Mouse (Mus musculus) embryonic stem cell, embryonic (primary cell): ENCODE data around the gene Nek3.

ENCODE experiments used
- CTCF ChIA-PET, 4 experiments: fragments of 300-600 bp in 2 of 4; fragments of 350-600 bp in 2 of 4; sonication (Branson Sonifier 250); formaldehyde crosslinking; loops; one replicate each; lab custom pipeline; 2022; ENCODE audit warnings: inconsistent platforms in 2 of 4; lab: Charles Lee
- POLR2A ChIA-PET, 4 experiments: fragments of 300-600 bp in 2 of 4; fragments of 350-600 bp in 2 of 4; sonication (Branson Sonifier 250); formaldehyde crosslinking; loops; one replicate each; lab custom pipeline; 2022; ENCODE audit warnings: antibody characterized with exemption in 4 of 4, inconsistent platforms in 1 of 4; lab: Charles Lee

Gene Nek3

GRCm38 (mm10) chr8:22091568-22091967 is 74.7 kb downstream of the Nek3 start:
- CTCF ChIA-PET, result interaction anchor here in 2 of 4 experiments (0.7 to 1.4 kb wide), 2 partner anchors 98 to 101 kb away, joined by 3 to 5 read pairs; partner anchors contain the start of gene Vps36 (in 1 of the 2)
- POLR2A ChIA-PET, result no interaction called here

GRCm38 (mm10) chr8:22089226-22089625 is 77.0 kb downstream of the Nek3 start:
- POLR2A ChIA-PET, result no interaction called here
- CTCF ChIA-PET, result no interaction called here

- CTCF ChIA-PET, result interaction anchor here in 1 of 4 experiments (0.5 kb wide), 1 partner anchor 102 kb away, joined by 4 read pairs; no protein-coding TSS in a partner anchor
- POLR2A ChIA-PET, result no interaction called here
These were observed 86.8 kb downstream of the Nek3 start for GRCm38 (mm10) chr8:22079313-22080007.
